Mouse (Mus musculus): ENCODE data around the gene Ubxn6.
A peak's percentile ranks its signal among the peaks of the same experiment; 100 is the strongest.

Gene Ubxn6

GRCm38 (mm10) chr17:56022131-56022988, 52.5 kb downstream of the Ubxn6 start:
- peak; percentile 83 for DNase-seq

GRCm38 (mm10) chr17:56021161-56021910, 53.5 kb downstream of the Ubxn6 start:
- peak; percentile 65 for DNase-seq

GRCm38 (mm10) chr17:56020400-56021084, 54.3 kb downstream of the Ubxn6 start:
- peak; percentile 54 for DNase-seq

- peak; percentile 87 for DNase-seq
Measured at GRCm38 (mm10) chr17:56018347-56019131, 56.3 kb downstream of the Ubxn6 start.

- peak; percentile 64 for DNase-seq
Measured at GRCm38 (mm10) chr17:56017848-56018247, 57.0 kb downstream of the Ubxn6 start.

Data from cerebellum, adult 11-12 months (tissue).